Mouse (Mus musculus): ENCODE results near the gene Rtp2.

Gene Rtp2

GRCm38 (mm10) chr16:23932294-23932693 lies at the start of gene Rtp2:
Rtp2 (minus strand) TSS chr16:23932394.
- no peak for DNase-seq (ENCODE audit: low spot score)

- DNase-seq (ENCODE audit: low spot score): peak; percentile 27
Observed at GRCm38 (mm10) chr16:23980991-23981720, 49.0 kb upstream of the Rtp2 start.

GRCm38 (mm10) chr16:23980201-23980870 lies 48.1 kb upstream of the Rtp2 start:
- no peak for DNase-seq (ENCODE audit: low spot score)

DNA sequence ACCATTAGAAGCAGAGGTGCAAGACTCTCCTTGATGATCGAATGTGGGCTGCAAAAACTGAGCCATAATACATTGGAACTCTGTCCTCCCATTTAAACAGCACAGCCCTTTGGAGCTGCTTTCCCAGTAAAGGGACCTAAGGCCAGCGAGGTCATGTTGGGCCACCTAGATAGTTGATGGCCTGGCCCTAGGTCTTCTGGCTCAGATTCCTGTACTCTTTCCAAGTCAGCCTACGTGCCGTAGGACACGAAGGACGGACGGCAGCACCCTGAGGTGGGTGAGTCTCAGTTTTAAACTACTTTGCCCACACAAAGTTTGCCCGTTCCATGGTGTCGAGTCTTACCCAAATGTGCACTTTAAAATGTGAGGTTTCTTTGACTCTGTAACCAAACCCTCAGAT lies 47.3 kb upstream of the Rtp2 start:
- DNase-seq (ENCODE audit: low spot score): no peak

- no peak for DNase-seq (ENCODE audit: low spot score)
Observed at GRCm38 (mm10) chr16:23978495-23978894, 46.3 kb upstream of the Rtp2 start.

DNA sequence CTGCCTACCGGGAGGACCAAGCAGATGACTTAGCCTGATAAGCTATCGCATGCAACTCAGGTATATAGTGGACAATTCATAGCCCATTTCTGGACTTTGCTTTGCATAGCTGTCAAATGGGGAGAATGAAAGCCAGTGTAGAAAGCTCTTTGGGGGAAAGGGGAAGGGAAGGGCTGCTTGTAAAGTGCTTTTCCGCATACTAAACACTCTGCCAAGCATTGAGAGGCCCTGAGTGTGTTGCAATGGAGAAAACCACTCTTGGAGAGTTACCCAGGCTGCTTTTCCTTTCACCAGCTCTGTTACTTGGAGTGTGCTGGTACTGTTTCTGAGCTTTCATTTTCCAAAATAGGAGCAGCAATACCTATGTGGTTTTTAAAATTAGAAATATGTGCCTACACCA lies 45.5 kb upstream of the Rtp2 start:
- DNase-seq (ENCODE audit: low spot score): no peak

DNA sequence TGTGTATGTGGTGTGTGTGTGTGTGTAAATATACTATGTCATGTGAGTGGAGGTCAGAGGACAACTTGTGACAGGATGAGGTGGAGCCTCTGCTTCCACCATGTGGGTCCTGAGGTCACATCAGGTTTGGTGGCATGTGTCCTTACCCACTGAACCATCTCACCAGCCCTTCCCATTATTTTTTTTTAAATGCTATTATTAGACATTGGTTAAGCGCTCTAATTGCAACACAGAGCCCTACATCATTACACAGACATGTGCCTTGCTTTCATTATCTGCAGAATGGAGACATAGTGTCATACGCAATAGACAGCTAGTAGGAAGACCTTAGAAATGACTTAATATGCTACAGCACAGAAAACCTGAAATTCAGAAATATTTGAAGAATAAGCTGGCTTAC lies 44.0 kb upstream of the Rtp2 start:
- no peak for DNase-seq (ENCODE audit: low spot score)

DNA sequence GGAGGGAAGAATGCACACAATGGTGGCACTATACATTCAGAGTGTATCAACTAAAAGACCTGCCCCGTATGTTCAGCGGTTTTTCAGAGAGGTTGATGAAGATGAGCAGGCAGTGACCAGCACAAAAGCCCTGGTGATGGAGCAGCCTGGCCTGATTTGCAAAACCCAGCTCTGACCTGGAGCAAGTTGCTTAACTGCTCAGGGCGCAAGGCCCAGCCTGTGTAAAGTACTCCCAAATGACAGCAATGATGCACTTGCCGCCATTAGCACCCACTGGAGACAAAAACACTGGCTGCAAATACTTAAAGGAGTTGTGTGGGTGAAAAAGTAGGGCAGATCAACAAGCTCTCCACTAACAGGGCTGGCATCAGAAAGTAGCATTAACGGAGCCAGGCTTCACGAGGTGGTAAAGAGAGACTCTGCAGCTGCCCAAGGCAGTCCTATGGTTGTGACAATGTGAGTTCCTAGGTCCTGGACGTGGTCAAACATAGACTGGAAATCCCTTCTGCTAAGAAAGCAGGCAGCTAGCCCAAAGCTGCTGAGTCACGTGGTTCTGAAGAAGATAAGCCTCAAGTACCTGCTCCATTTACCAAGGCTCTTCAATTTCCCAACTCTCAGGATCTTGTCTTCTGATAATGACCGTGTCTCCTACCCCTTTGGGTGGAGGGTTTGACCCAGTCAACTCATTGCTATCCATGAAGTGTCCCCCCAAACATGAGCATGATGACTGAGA lies 41.6 kb upstream of the Rtp2 start:
- DNase-seq (ENCODE audit: low spot score): no peak

GRCm38 (mm10) chr16:23972901-23973300 lies 40.7 kb upstream of the Rtp2 start:
- no peak for DNase-seq (ENCODE audit: low spot score)

DNA sequence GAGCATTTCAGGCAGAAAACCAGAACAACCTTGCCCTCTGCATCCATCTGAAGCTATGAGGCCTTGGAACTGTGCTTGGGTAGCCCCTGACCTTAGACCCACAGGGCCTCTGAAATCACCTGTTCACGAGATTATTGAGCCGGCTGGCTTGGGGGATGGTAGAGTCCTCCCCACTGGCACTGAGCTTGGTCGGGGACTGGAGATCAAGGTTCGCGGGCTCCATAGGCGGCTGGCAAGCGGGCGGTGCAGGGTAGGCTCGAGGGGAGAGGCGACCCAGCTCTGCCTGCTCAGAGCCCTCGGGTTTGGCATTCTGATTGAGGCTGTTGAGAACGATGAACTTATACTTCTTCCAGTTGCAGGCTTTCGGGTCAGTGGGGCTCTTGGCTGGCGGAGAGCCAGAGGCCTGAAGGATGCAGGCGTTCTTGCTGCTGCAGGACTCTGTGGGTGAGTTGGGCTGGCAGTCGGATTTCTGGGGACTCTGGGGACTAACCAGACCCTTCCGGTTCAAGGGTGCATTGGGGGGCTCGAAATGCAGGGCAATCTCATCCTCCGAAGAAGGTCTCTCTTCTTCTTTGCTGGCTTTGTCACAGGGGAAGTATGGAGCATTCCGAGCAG lies 40.0 kb upstream of the Rtp2 start:
- no peak for DNase-seq (ENCODE audit: low spot score)

- no peak for DNase-seq (ENCODE audit: low spot score)
Observed at GRCm38 (mm10) chr16:23969919-23970318, 37.7 kb upstream of the Rtp2 start.

DNA sequence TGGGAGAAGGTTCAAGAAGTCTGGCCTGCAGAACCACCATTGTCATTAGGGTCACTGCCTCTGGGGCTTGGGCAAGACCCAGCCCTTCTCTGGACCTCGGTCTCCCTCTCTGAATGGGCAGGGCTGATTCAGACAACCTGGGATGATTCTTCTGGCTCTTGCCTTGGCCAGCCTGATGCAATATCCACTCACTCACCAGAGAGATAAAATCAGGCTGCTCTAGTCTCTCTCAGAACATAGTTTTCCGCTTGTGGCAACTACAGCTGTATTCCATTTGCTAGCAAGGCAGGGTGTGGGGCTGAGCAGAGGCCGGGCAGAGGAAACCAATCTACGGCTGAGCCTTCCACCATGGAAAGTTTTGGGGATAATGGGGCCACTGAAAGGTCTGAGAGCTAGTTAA lies 36.7 kb upstream of the Rtp2 start:
- DNase-seq (ENCODE audit: low spot score): no peak

- DNase-seq (ENCODE audit: low spot score): no peak
Observed at GRCm38 (mm10) chr16:23967301-23967700, 35.1 kb upstream of the Rtp2 start.

- peak; percentile 1 for DNase-seq (ENCODE audit: low spot score)
Observed at GRCm38 (mm10) chr16:23966066-23966465, 33.9 kb upstream of the Rtp2 start.

DNA sequence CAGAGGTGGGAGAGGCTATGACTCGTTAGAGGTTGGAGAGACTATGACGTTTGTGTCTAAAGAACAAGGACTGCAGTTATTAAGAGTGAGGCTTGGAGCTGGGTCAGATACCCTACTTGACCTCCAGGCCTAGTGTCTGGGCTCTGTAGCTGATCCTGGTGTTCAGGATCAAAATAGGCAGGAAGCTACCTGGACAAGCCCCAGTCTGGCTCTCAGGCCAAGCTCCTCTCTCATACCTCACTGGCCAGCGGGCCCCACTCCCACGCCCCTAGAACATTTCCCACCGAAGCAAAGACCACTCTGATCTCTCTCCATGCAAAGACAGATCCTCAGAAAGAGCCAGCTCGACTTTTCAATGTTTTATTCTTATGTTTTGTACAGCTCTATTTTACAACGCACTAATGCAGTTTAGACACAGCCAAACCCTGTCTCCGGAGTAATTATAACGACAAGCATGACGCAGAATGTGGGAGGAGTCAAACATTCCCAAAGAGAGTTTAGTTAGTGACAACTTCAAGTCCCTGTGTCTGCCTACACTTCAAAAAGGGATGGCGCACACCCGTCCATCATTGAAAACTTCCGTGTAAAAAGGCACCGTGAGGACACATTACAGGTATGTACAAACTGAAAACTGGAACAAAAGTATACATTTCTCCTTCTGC lies 32.6 kb upstream of the Rtp2 start:
- peak; percentile 1 for DNase-seq (ENCODE audit: low spot score)

- no peak for DNase-seq (ENCODE audit: low spot score)
Observed at GRCm38 (mm10) chr16:23963896-23964668, 31.9 kb upstream of the Rtp2 start.

- no peak for DNase-seq (ENCODE audit: low spot score)
Observed at GRCm38 (mm10) chr16:23962401-23962800, 30.2 kb upstream of the Rtp2 start.

- DNase-seq (ENCODE audit: low spot score): no peak
Observed at GRCm38 (mm10) chr16:23958938-23959337, 26.7 kb upstream of the Rtp2 start.

DNA sequence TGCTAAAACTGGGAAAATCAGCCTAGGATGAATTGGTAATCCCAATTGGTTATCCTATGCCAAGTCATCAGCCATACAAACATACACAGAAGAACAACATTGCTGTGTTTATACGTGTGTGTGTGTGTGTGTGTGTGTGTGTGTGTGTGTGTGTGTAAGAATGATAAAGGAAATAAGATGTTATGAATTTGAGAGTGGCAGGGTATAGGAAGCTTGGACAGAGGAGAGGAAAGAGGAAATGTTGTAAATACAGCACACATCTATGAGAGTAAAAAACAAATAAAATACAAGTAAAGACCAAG lies 21.7 kb upstream of the Rtp2 start:
- DNase-seq (ENCODE audit: low spot score): no peak

DNA sequence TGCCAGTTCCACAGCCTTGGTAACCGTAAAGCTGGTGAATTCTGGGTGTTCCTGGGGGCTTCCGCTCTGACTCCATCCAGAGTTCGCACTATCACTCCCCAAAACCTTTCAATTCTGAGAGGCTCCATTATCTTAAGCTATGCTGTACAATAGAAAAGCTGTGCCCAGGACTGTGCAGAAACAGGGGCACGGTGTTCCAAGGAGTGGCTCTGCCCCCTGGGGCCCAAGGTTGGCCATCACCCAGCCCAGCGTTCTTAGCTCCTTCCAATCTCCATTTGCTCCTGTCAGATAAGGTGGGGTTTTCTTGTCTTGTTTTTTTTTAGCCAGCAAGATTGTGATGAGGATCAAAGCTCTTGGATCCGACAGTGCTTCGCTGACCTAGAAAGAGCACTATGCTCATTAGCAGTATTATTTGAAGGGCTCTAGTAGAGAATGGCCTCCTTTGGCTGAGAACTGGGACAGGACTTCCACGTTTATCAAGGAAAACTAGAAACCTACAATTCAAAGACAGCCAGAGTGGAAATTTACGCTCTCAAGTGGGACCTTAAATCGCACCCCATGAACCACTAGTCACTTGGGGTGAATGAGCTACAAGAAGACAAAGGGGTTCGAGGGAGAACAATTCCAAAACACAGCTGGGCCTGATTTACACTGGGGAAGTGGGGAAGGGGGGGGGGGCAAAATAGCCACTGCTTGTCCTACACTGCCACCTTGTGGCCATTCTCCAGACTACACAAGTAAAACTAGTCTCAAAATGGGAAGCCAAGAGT lies 21.2 kb upstream of the Rtp2 start:
- peak; percentile 52 for DNase-seq (ENCODE audit: low spot score)
